Mouse (Mus musculus): ENCODE data around the gene Cnot11.

GRCm38 (mm10) chr1:39493165-39493564 is 41.6 kb upstream of the Cnot11 start:
- TF ChIP-seq CTCF (IDR thresholded peaks at IDR 0.05; ENCODE audit: low read depth) (no peak), EP300 (IDR thresholded peaks at IDR 0.05; ENCODE audit: low read depth) (no peak)
